Mouse (Mus musculus) neural tube, embryonic 13.5 days (tissue): ENCODE measurements at regions not wholly inside any gene's neighbourhood (a gene's known extent, or its start where the extent isn't known, plus 50 kb on each side); places are given as distances from the start of the nearest gene placed in this dataset.

ENCODE experiments used
- ATAC-seq: fragments of 200-750 bp; cut with Nextera tagmentation; 2 replicates; pipeline ENCODE4 v1.8.0; 2017; ENCODE audit warnings: low read depth, mild to moderate bottlenecking, moderate TSS enrichment, moderate library complexity
- H3K27ac ChIP-seq: fragments of 300-500 bp; sonication (generic); replicated peaks from 2 replicates; pipeline ENCODE4 v1.5.1; 2015; ENCODE audit warnings: moderate library complexity, mild to moderate bottlenecking, inconsistent platforms
- H3K27me3 ChIP-seq: fragments of 300-500 bp; sonication (generic); 2 replicates; pipeline ENCODE4 v1.6.1; 2015; ENCODE audit warnings: mild to moderate bottlenecking, inconsistent platforms
- H3K36me3 ChIP-seq: fragments of 300-500 bp; sonication (generic); 2 replicates; pipeline ENCODE4 v1.6.1; 2015; ENCODE audit warnings: mild to moderate bottlenecking, inconsistent platforms
- H3K4me1 ChIP-seq: fragments of 300-500 bp; sonication (generic); replicated peaks from 2 replicates; pipeline ENCODE4 v1.6.1; 2015; ENCODE audit warnings: inconsistent platforms
- H3K4me2 ChIP-seq: fragments of 300-500 bp; sonication (generic); 2 replicates; pipeline ENCODE4 v1.6.1; 2015; ENCODE audit warnings: inconsistent platforms, mild to moderate bottlenecking, moderate library complexity
- H3K4me3 ChIP-seq: fragments of 300-500 bp; sonication (generic); 2 replicates; pipeline ENCODE4 v1.5.1; 2015; ENCODE audit warnings: mild to moderate bottlenecking, inconsistent platforms
- H3K9ac ChIP-seq: fragments of 300-500 bp; sonication (generic); 2 replicates; pipeline ENCODE4 v1.6.1; 2015; ENCODE audit warnings: moderate library complexity, mild to moderate bottlenecking, inconsistent platforms
- H3K9me3 ChIP-seq: fragments of 300-500 bp; sonication (generic); 2 replicates; pipeline ENCODE4 v1.6.1; 2016; ENCODE audit warnings: inconsistent platforms
- WGBS: fragments of 180-500 bp; shearing (Covaris S2); methylation state at CpG from one replicate; pipeline ENCODE4 v1.1.7; 2015; 5-methylcytosine and 5-hydroxymethylcytosine counted together

GRCm38 (mm10) chr12:39921481-39921880 lies 116.3 kb downstream of the Arl4a start:
- Histone ChIP-seq H3K27me3 (no peaks in the 10 kb centered on the region), H3K9me3 (no peaks in the 10 kb centered on the region), H3K4me1 (peaks cover 15% of the 10 kb centered on the region), H3K27ac (no peak overlapping the region), H3K4me2 (no peak overlapping the region), H3K36me3 (no peaks in the 10 kb centered on the region), H3K9ac (no peak overlapping the region), H3K4me3 (no peak overlapping the region)
- no peak for ATAC-seq
- 76% methylated on average over 3 of the region's 3 CpGs for WGBS

- peak; percentile 92 for ATAC-seq
- Histone ChIP-seq H3K36me3 (no peaks in the 10 kb centered on the region), H3K4me3 (no peak overlapping the region), H3K4me2 (0 out of 2 replicates have a peak overlapping the region, but pooled peaks have one; percentile 11), H3K9ac (no peak overlapping the region), H3K27me3 (no peaks in the 10 kb centered on the region), H3K27ac (no peak overlapping the region), H3K4me1 (peaks cover 15% of the 10 kb centered on the region), H3K9me3 (no peaks in the 10 kb centered on the region)
- 6% methylated on average over 8 of the region's 8 CpGs for WGBS
Observed at GRCm38 (mm10) chr12:39920466-39920913, 117.3 kb downstream of the Arl4a start.

DNA sequence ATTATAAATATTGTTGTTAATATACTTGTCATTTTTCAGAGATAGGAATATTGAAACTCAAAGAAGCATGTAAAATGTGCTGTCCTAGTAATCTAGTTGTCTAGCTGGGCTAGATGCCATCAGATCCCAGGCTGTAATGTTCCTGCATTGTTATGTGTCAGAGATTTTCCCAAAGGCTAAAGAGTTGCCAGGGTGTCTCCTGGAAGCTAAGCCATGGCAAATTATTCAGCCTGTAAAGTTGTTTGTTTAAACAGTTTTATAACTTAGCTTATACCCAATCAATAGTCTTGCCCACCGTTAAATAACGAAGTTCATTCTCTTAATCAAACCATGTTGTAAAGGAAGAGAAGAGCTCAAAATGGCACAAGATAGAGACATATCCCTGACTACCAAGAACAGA lies 117.9 kb downstream of the Arl4a start:
- WGBS = 66% methylated on average over 2 of the region's 2 CpGs
- Histone ChIP-seq H3K27ac (0 out of 2 replicates have a peak overlapping the region, but pooled peaks have one; percentile 9), H3K9me3 (no peaks in the 10 kb centered on the region), H3K4me3 (no peak overlapping the region), H3K27me3 (no peaks in the 10 kb centered on the region), H3K4me1 (peaks cover 15% of the 10 kb centered on the region), H3K36me3 (no peaks in the 10 kb centered on the region), H3K4me2 (no peak overlapping the region), H3K9ac (no peak overlapping the region)
- ATAC-seq = peak; percentile 66; the same call in 1 of the 2 replicates

DNA sequence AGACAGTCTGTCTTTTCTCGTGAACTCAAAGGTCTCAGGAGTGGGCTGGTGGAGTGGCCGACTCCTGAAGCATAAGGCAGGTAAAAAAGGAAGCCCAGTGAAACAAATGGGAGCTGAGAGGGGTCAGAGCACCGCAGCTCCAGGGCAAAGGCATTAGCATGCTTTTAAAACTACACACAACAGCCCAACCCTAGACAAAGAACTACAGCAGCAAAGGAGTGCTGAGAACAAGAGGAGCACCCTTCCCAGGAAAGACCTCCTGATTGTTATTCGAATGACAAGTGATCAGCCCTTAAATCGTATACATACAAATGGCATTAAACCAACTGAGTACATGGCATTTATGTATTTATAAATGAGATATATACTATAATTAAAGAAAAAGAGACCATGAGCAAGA lies 149.3 kb downstream of the Arl4a start:
- no peak overlapping the region for H3K9ac ChIP-seq
- 53% methylated on average over 5 of the region's 5 CpGs for WGBS
- no peak overlapping the region for H3K4me2 ChIP-seq
- H3K4me3 ChIP-seq = no peak overlapping the region
- H3K27me3 ChIP-seq = no peaks in the 10 kb centered on the region
- H3K9me3 ChIP-seq = no peaks in the 10 kb centered on the region
- ATAC-seq = no peak
- H3K27ac ChIP-seq = no peak overlapping the region
- H3K4me1 ChIP-seq = no peaks in the 10 kb centered on the region
- H3K36me3 ChIP-seq = no peaks in the 10 kb centered on the region

DNA sequence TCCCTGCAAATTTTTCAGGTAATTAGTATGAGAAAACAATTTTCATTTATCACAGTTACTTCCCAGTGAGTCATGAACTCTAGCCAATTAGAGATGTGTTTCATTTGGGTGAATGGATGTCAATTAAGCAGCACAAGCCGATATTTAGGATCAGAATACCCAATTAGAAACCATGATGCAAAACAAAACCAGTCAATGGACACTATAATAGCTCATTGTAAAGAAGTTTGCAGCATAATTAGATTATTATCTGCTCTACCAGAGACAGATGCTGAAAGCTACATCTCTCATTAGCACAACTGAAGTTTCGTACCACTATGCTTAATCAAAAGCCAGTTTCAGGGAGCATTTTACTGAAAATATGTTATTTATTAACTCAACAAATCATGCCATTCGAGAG lies 152.5 kb downstream of the Arl4a start:
- Histone ChIP-seq H3K9ac (no peak overlapping the region), H3K4me2 (no peak overlapping the region), H3K4me1 (no peaks in the 10 kb centered on the region), H3K36me3 (no peaks in the 10 kb centered on the region), H3K27me3 (no peaks in the 10 kb centered on the region), H3K27ac (no peak overlapping the region), H3K9me3 (no peaks in the 10 kb centered on the region), H3K4me3 (no peak overlapping the region)
- no peak for ATAC-seq
- 55% methylated on average over 3 of the region's 3 CpGs for WGBS

- no peaks in the 10 kb centered on the region for H3K27me3 ChIP-seq
- 89% methylated on average over 1 of the region's 1 CpGs for WGBS
- H3K36me3 ChIP-seq = no peaks in the 10 kb centered on the region
- no peak overlapping the region for H3K4me3 ChIP-seq
- H3K9me3 ChIP-seq = no peaks in the 10 kb centered on the region
- no peaks in the 10 kb centered on the region for H3K4me1 ChIP-seq
- H3K9ac ChIP-seq = no peak overlapping the region
- no peak overlapping the region for H3K27ac ChIP-seq
- no peak overlapping the region for H3K4me2 ChIP-seq
- ATAC-seq = no peak
Observed at GRCm38 (mm10) chr12:39880309-39880708, 157.5 kb downstream of the Arl4a start.

GRCm38 (mm10) chr12:39873917-39874316 lies 163.9 kb downstream of the Arl4a start:
- H3K4me2 ChIP-seq = no peak overlapping the region
- H3K27me3 ChIP-seq = no peaks in the 10 kb centered on the region
- H3K27ac ChIP-seq = no peak overlapping the region
- no peaks in the 10 kb centered on the region for H3K36me3 ChIP-seq
- no peak for ATAC-seq
- no peaks in the 10 kb centered on the region for H3K4me1 ChIP-seq
- WGBS = 82% methylated on average over 6 of the region's 6 CpGs
- H3K4me3 ChIP-seq = no peak overlapping the region
- no peak overlapping the region for H3K9ac ChIP-seq
- H3K9me3 ChIP-seq = no peaks in the 10 kb centered on the region

DNA sequence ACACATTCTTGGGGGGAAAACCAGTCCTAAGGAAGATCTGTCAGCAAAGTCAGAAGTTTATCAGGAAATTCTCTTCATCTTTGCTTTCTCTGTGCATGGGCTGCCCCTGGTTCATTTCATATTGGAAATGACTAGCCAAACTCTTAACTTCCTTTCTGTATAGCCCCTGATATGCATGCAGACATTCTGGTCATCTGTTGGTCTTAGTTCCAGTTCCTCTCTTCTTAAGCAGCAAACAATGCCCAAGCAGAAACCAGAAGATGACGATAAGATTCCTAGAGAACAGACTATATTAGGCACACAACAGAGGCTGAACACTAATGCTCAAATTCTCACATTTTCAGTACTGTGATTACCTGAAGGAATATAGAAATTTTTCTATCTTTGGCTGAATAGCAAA lies 176.0 kb downstream of the Arl4a start:
- no peak overlapping the region for H3K9ac ChIP-seq
- no peaks in the 10 kb centered on the region for H3K36me3 ChIP-seq
- no peaks in the 10 kb centered on the region for H3K27me3 ChIP-seq
- WGBS = 86% methylated on average over 1 of the region's 1 CpGs
- no peaks in the 10 kb centered on the region for H3K9me3 ChIP-seq
- no peak overlapping the region for H3K27ac ChIP-seq
- no peaks in the 10 kb centered on the region for H3K4me1 ChIP-seq
- ATAC-seq = no peak
- no peak overlapping the region for H3K4me3 ChIP-seq
- H3K4me2 ChIP-seq = no peak overlapping the region

- WGBS = 86% methylated on average over 6 of the region's 6 CpGs
- H3K4me3 ChIP-seq = no peak overlapping the region
Observed at GRCm38 (mm10) chr12:39851610-39852009, 186.2 kb downstream of the Arl4a start.

GRCm38 (mm10) chr12:39849346-39850058 lies 188.3 kb downstream of the Arl4a start:
- Histone ChIP-seq H3K27ac (no peak overlapping the region), H3K27me3 (no peaks in the 10 kb centered on the region), H3K4me2 (no peak overlapping the region), H3K9ac (no peak overlapping the region), H3K9me3 (no peaks in the 10 kb centered on the region), H3K4me1 (peaks cover 3% of the 10 kb centered on the region; the same call in 1 of the 2 replicates), H3K36me3 (no peaks in the 10 kb centered on the region), H3K4me3 (no peak overlapping the region)
- WGBS = 63% methylated on average over 3 of the region's 3 CpGs
- no peak for ATAC-seq

More at GRCm38 (mm10) chr12:39851610-39852009, 186.2 kb downstream of the Arl4a start:
- Histone ChIP-seq H3K27me3 (no peaks in the 10 kb centered on the region), H3K9ac (no peak overlapping the region), H3K27ac (no peak overlapping the region), H3K9me3 (no peaks in the 10 kb centered on the region), H3K36me3 (no peaks in the 10 kb centered on the region), H3K4me1 (peaks cover 3% of the 10 kb centered on the region; the same call in 1 of the 2 replicates), H3K4me2 (no peak overlapping the region)
- ATAC-seq = no peak

DNA sequence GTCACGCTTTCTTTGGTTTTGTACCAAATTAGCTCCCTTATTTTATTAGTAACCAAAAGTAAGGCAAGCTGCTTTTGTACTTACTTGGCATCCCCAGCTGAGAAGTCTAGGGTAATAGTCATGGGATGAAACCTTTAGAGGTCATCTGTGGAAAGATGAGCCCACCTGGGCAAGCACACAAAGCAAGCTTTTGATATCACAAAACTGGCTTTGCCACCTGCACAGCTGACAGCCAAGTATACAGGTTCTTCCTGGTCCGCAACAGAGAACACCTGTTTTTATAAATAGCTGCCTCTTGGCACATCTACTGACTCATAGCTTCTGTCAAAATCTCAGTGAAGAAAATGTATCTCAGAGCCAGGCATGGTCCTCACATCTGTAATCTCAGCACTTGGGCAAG lies 197.2 kb downstream of the Arl4a start:
- no peaks in the 10 kb centered on the region for H3K36me3 ChIP-seq
- 90% methylated on average over 2 of the region's 2 CpGs for WGBS
- no peak overlapping the region for H3K4me3 ChIP-seq
- H3K9ac ChIP-seq = no peak overlapping the region
- no peak for ATAC-seq
- H3K9me3 ChIP-seq = no peaks in the 10 kb centered on the region
- no peaks in the 10 kb centered on the region for H3K27me3 ChIP-seq
- H3K27ac ChIP-seq = no peak overlapping the region
- no peak overlapping the region for H3K4me2 ChIP-seq
- no peaks in the 10 kb centered on the region for H3K4me1 ChIP-seq

GRCm38 (mm10) chr12:39840179-39840578 lies 197.6 kb downstream of the Arl4a start:
- Histone ChIP-seq H3K4me2 (no peak overlapping the region), H3K27ac (no peak overlapping the region), H3K4me3 (no peak overlapping the region), H3K27me3 (no peaks in the 10 kb centered on the region), H3K4me1 (no peaks in the 10 kb centered on the region), H3K9ac (no peak overlapping the region), H3K9me3 (no peaks in the 10 kb centered on the region), H3K36me3 (no peaks in the 10 kb centered on the region)
- 84% methylated on average over 1 of the region's 1 CpGs for WGBS
- ATAC-seq = no peak

DNA sequence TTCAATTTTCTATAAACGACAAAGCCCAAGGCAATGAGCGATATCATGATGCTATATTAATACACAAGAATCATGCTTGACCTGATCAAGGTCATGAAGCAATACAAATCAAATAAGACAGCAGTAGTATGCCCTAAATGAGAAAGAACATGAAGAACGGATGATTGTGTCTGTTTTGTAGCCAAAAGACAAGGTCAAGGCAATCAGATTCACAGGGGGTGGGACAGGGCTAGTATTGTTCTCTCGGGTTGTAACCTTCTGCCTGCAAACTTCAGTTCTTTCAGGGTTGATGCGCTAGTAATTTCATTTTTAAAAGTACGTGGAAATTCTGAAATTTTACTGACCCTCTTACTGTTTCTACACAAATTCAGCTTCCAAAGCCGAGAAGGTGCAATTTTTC lies 206.7 kb downstream of the Arl4a start:
- no peaks in the 10 kb centered on the region for H3K9me3 ChIP-seq
- H3K4me2 ChIP-seq = no peak overlapping the region
- no peaks in the 10 kb centered on the region for H3K36me3 ChIP-seq
- no peak overlapping the region for H3K9ac ChIP-seq
- 64% methylated on average over 7 of the region's 7 CpGs for WGBS
- ATAC-seq = no peak
- no peaks in the 10 kb centered on the region for H3K4me1 ChIP-seq
- H3K4me3 ChIP-seq = no peak overlapping the region
- no peak overlapping the region for H3K27ac ChIP-seq
- H3K27me3 ChIP-seq = no peaks in the 10 kb centered on the region
